In the genomic region with DNA sequence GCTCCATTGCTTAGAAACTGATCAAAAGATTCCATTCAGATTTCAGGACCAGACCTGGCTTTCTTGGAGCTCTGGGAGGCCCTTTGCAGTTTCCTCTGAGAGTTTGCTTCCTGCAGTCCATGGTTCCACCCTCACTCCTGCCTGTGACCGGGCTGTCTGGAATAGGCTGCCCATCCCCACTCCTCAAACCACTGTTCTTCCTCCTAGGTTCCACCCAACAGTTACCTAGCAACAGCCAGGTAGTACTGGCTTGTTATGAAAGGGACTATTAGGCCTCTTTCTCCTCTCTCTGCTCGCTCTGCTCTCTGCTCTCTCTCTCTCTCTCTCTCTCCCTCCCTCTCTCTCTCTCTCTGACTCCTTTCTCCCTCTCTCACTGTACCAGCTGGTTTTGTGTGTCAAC, we compare ENCODE assay signal across 22 mouse cellular contexts.
"Had no signal": no experiment of that assay in that cellular context is flagged by ENCODE, and none has a peak within 500 bp of the region (broad histone marks: within the 10 kb centered on the region; RNA-seq: fewer than 3 reads in every experiment).

No protein-coding gene starts in this region.

- H3K4me2 ChIP-seq: limb, embryonic 13.5 days; liver, embryonic 12.5 days; liver, embryonic 15.5 days; lung, embryonic 15.5 days; midbrain, embryonic 12.5 days; midbrain, embryonic 15.5 days; neural tube, embryonic 13.5 days; stomach, embryonic 15.5 days had no signal

- H3K9ac ChIP-seq: limb, embryonic 13.5 days; liver, embryonic 12.5 days; liver, embryonic 15.5 days; lung, embryonic 15.5 days; midbrain, embryonic 12.5 days; midbrain, embryonic 15.5 days; neural tube, embryonic 13.5 days; stomach, embryonic 15.5 days had no signal

- ATAC-seq: liver, embryonic 12.5 days; midbrain, embryonic 15.5 days had no signal

- H3K27me3 ChIP-seq: lung, embryonic 15.5 days had no signal

- H3K27ac ChIP-seq: layer of hippocampus, adult 2 months; limb, embryonic 10.5 days; limb, embryonic 13.5 days; liver, embryonic 12.5 days; liver, embryonic 15.5 days; lung, embryonic 15.5 days; macrophage; midbrain, embryonic 12.5 days; midbrain, embryonic 15.5 days; neural tube, embryonic 13.5 days; stomach, embryonic 15.5 days had no signal

- DNase-seq: kidney, adult 18-20 months; kidney, postnatal 10 days; kidney, postnatal 4 days; layer of hippocampus, adult 9-11 months; liver; retina, postnatal 1 day; right cerebral cortex, postnatal 25 days; spleen, adult 18-20 months; thymus, adult 18-20 months; thymus, postnatal 36 days had no signal

- H3K36me3 ChIP-seq: limb, embryonic 10.5 days; limb, embryonic 13.5 days; liver, embryonic 12.5 days; liver, embryonic 15.5 days; lung, embryonic 15.5 days; midbrain, embryonic 12.5 days; midbrain, embryonic 15.5 days; neural tube, embryonic 13.5 days; stomach, embryonic 15.5 days had no signal

- H3K4me3 ChIP-seq: layer of hippocampus, adult 2 months; limb, embryonic 10.5 days; limb, embryonic 13.5 days; liver, embryonic 12.5 days; liver, embryonic 15.5 days; lung, embryonic 15.5 days; midbrain, embryonic 12.5 days; midbrain, embryonic 15.5 days; myocyte; neural tube, embryonic 13.5 days; stomach, embryonic 15.5 days had no signal

- H3K9me3 ChIP-seq: limb, embryonic 10.5 days; limb, embryonic 13.5 days; liver, embryonic 12.5 days; liver, embryonic 15.5 days; lung, embryonic 15.5 days; midbrain, embryonic 12.5 days; midbrain, embryonic 15.5 days; neural tube, embryonic 13.5 days; stomach, embryonic 15.5 days had no signal
